Mouse (Mus musculus) v-Abl transformed pro-B cells (cell line): ENCODE data around the gene Mogat2.

Source experiments
- in situ Hi-C, 2 experiments: fragments of 400-800 bp; cut with MboI; formaldehyde crosslinking; loops; one replicate each; pipeline ENCODE4 v1.15.1; 2025; ENCODE audit not compliant: unreplicated experiment in 2 of 2

Gene Mogat2

DNA sequence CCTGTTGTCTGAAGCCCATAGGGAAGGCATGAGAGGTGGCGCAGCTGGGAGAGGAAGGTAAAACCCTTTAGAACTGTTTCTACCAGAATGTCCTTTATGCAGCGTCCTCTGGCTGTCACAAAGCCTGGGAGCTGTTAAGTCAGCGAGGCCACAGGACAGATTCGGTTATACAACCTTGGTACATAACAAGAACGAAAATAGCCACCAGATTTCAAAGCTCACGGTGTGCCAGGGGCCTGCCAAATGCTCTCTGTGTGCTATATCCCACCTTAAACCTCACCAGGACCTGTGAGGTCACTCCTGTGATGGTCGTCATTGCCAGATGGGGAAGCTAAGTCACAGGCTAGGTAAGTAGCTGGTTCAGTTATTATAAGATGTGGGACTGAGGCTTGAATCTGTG is 36.3 kb downstream of the Mogat2 start:
- in situ Hi-C loops: no loop called here

- in situ Hi-C loops: no loop called here
Measured at GRCm38 (mm10) chr7:99200290-99200689, 38.1 kb downstream of the Mogat2 start.

- in situ Hi-C loops: no loop called here
Measured at GRCm38 (mm10) chr7:99199451-99200175, 38.8 kb downstream of the Mogat2 start.

DNA sequence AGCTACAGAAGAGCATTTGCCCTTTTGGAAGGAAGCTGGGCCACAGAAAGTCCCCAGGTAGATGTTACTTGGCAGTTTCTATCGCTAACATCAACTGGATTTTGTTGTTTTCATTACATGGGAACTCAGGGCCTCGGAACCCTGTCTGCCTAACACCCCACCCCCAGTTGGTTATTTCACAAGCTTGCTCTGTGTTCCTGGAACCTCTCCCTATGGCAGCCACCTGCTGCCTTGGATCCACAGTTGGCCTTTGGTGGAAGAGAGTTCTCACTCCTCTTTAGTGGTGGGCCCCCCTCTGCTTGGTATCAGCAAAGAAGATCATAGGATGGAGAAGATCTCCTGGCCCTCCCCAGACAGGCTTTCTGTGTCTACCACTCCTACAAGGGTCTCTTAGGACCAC is 39.6 kb downstream of the Mogat2 start:
- in situ Hi-C loops: no loop called here

DNA sequence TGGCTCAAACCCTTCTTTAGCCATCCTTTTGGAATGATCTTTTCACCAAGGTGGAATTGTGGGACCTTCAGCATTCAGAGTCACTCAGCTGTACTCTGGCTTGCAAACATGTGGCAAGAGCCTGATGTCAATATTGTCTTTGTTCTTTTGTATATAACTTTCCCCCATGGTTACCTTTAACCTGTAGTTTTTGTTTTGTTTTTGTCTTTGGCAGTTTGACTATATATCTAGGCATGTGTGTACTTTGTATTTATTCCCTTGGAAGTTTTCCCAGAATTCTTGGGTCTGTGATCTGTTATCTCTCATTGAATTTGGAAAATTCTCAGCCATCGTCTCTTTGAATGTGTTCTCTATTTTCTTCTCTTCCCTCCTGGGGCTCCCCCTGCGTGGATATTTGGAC is 43.9 kb downstream of the Mogat2 start:
- in situ Hi-C loops: no loop called here

- in situ Hi-C loops: no loop called here
Measured at GRCm38 (mm10) chr7:99193926-99194325, 44.5 kb downstream of the Mogat2 start.

DNA sequence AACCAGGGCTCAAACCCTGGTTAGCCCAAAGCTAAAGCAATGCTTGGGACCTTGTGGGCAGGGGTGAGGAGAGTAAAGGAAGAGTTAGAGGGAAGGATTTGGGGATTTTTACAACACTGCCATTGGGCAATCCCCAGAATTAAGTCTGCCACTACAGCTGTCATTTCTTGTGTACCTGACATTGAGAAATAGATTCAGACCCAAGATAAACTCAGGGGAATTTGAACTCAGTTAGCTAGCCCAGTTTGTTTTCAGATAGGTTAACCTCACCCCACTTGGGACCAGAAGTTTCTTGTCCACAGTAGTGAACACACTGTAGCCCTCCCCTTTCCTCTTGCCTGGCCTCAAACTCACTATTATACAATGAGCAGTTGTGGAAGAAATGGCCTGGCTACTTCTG is 47.0 kb downstream of the Mogat2 start:
- in situ Hi-C loops: no loop called here

GRCm38 (mm10) chr7:99189885-99190284 is 48.5 kb downstream of the Mogat2 start:
- in situ Hi-C loops: no loop called here

GRCm38 (mm10) chr7:99188630-99189029 is 49.8 kb downstream of the Mogat2 start:
- in situ Hi-C loops: no loop called here

- in situ Hi-C loops: no loop called here
Measured at GRCm38 (mm10) chr7:99187451-99187850, 51.0 kb downstream of the Mogat2 start.

- in situ Hi-C loops: no loop called here
Measured at GRCm38 (mm10) chr7:99185405-99185804, 53.0 kb downstream of the Mogat2 start.

GRCm38 (mm10) chr7:99183751-99184150 is 54.7 kb downstream of the Mogat2 start:
- in situ Hi-C loops: no loop called here

DNA sequence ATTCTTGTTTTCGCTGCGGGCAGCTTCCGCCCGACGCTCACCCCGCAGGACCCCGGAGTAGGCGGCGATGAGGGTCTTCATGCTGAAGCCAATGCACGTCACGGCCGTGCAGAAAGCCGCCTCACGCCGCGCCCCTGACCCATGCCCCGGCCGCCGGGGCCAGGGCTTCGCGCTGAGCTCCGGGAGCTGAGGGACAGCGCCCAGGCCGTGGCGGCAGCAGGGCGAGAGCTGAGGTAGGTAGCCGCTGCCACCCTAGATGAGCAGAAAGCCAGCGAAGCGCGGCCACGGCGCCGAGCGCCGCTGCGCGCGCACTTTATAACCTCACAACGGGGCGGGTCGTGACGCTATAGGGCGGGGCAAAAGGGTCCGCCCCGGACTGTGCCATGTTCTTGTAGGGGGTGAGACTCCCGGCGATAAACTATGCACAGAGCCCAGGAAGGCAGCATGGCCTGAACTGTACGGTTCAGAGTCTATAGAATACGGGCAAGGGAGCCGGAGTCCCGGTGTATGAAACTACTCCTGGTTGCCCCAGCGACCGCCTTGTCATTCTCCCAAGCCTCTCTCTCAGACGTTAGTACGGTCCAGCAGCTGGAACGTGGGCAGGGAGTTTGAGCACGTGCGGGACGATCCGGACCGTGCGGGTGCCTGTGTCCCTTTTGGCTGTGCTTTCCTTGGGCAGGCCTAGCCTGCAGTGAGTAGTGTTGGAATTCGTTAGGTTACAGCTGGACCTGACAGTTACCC is 55.8 kb downstream of the Mogat2 start, which contains the start of gene Dgat2:
Gene Dgat2 (minus strand): TSS at position 288 of the 741 bp plus-strand sequence.
- in situ Hi-C loops: no loop called here

GRCm38 (mm10) chr7:99181619-99182431 is 56.6 kb downstream of the Mogat2 start:
- in situ Hi-C loops: no loop called here

GRCm38 (mm10) chr7:99180162-99180561 is 58.3 kb downstream of the Mogat2 start:
- in situ Hi-C loops: no loop called here

DNA sequence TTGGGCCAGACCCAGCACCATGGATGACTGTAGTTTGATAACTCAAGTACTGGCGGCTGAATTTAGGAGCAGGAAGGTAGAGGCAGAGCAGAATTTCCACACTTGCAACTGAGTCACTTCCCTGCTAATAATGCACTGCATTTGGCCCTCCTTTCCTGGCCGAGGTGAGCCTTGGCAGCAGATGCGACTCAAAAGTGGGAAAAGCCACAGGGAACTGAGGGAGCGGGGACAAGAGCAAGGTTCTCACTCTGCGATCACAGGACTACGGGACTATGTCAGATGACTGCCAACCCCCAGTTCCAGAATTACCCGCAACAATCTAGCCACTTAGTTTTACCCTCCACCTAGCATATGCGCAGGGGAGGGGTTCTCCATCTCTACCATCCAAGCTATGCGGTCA is 59.1 kb downstream of the Mogat2 start:
- in situ Hi-C loops: no loop called here

DNA sequence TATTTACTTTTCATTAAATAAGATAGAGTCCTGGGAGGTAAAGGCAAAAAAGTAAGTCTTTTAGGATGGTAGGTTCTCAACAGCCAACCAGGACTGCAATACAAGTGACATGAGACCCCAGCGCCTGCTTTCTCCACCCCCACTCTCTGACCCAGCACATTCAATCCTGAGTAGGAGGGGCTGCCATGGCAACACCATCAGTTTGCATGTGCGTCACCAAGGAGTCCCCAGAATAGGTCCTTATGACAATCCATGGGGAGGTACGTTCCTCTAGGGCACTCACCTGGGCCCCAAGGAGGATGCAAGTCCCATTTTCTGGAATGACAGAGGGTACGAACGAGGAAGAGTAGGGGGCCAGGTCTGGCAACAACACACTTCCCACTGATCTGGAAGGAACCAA is 61.0 kb downstream of the Mogat2 start:
- in situ Hi-C loops: no loop called here

GRCm38 (mm10) chr7:99175666-99176065 is 62.8 kb downstream of the Mogat2 start:
- in situ Hi-C loops: no loop called here

GRCm38 (mm10) chr7:99175118-99175517 is 63.3 kb downstream of the Mogat2 start:
- in situ Hi-C loops: no loop called here

GRCm38 (mm10) chr7:99174006-99174405 is 64.4 kb downstream of the Mogat2 start:
- in situ Hi-C loops: no loop called here

- in situ Hi-C loops: no loop called here
Measured at GRCm38 (mm10) chr7:99172898-99173297, 65.5 kb downstream of the Mogat2 start.
